Mouse (Mus musculus) monocyte, adult 2 months (primary cell): ENCODE measurements around the gene Gm10382.
A peak's percentile ranks its signal among the peaks of the same experiment; 100 is the strongest.
"Not testable (repeated sequence)": the region's sequence is repeated elsewhere in the genome, so short reads cannot be mapped to it uniquely, and the experiment has no call there.

Experiments used
- DNase-seq, 2 experiments: peaks; one replicate each; pipeline ENCODE4 v3.0.0; 2022; ENCODE audit warnings: low spot score in 2 of 2, low read depth in 1 of 2

The Gm10382 gene

DNA sequence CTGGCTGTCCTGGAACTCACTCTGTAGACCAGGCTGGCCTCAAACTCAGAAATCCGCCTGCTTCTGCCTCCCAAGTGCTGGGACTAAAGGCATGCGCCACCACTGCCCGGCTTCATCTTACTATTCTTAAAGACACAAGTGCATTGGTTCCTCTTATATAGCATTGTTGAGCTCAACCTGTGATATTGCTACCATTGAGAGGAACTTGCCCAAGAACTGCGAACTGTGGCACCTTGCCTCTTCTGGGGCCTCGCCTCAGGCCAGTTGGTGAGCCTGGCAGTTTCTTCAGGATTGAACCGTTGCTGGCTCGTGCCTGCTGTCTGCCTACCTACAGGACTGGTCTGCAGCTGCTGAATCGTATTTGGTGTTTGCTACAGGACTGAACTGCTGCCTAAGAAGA is 23.4 kb downstream of the Gm10382 start:
- not testable (repeated sequence) for DNase-seq

GRCm38 (mm10) chr5:125413763-125414162 is 24.6 kb downstream of the Gm10382 start:
- DNase-seq, result no peak

- DNase-seq, result no peak
These were observed 27.1 kb downstream of the Gm10382 start for GRCm38 (mm10) chr5:125416183-125416582.

DNA sequence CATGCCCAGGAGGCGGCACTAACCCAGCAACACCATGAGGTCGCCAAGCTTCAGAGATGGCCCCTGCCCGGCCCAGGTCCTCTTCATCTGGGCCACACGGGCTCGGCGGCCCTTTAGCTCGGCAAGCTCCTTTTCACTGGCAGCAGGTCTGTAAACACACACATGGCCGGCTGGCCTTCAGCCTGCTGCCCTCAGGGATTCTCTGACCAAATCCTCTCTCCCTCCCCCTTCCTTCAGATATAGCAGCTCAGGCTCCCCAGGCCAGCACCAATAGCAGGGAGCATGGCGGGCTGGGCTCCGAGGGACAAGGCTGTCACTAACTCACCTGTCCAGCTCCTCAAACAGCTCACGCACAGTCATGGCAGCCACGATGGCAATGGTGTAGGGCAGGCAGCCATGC is 29.5 kb downstream of the Gm10382 start:
- no peak for DNase-seq

DNA sequence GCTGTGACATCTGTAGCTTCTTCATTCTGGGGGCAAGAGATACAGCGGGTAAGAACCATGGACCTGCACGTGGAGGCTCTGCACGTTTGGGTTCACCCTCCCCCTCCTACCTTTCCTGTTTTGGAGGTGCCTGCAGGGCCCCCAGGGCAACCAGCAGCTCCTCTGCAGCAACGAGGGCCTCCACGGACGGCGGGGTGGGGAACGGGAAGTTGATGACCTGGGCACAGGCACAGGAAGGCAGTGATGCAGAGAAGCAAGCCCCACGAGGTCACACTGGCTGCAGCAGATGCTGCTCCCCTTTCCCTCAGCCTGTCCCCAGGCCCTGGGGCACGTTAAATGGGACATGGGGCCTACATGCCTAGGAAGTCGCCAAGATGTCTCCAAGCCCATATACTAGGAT is 30.0 kb downstream of the Gm10382 start:
- no peak for DNase-seq

DNA sequence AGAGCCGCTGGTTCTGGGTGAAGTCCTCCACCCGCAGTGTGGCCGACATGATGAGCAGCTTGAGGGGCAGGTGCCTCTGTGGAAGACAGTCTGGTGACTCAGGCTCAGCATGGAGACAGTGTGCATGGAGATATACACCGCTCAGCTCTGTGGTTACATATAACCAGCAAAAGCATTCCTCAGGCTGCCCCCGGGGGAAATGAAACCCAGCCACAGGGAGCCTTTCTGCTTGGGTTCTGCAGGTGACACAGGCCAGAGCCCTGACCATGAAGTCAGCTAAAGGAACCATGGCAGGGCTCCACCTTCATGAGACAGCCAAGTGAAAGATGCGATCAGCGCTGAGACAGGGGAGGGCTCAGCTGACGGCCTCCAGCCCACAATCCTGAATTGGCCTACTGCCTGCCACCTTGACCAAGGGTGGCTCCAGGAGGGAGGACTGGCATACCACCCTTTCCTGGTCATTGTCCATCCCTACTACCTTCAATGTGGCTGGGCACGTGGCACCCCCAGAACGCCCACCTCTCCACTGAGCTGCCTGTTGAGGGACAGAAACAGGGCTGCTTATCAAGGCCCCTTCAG is 36.7 kb downstream of the Gm10382 start:
- DNase-seq, result no peak

GRCm38 (mm10) chr5:125426343-125426742 is 37.2 kb downstream of the Gm10382 start:
- DNase-seq, result no peak

GRCm38 (mm10) chr5:125432324-125432723 is 43.2 kb downstream of the Gm10382 start:
- DNase-seq, result not testable (repeated sequence)

- DNase-seq, result peak; percentile 85 to 88
These were observed 44.7 kb downstream of the Gm10382 start, which contains the start of gene Dhx37 for GRCm38 (mm10) chr5:125433793-125434337. TSS of gene Dhx37 (minus strand) at chr5:125434121.

DNA sequence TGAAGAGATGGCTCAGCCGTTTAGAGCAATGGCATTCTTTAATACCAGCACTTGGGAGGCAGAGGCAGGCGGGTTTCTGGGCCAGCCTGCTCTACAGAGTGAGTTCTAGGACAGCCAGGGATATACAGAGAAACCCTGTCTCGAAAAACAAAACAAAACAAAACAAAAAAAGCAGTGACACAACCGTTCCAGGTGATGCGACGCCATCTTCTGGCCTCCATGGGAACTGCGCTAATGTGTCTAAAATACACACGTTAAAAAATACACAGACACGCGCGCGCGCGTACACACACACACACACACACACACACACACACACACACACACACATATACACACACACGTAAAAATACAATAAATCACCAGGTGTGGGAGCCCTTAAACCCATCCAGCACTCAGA is 45.2 kb downstream of the Gm10382 start:
- DNase-seq, result not testable (repeated sequence)
